Mouse (Mus musculus) ovary, postnatal 14 days (tissue): ENCODE measurements around the gene Gpr156.
"Not testable (repeated sequence)": the region's sequence is repeated elsewhere in the genome, so short reads cannot be mapped to it uniquely, and the experiment has no call there.

Source experiments
- DNase-seq: peaks from one replicate; pipeline ENCODE4 v3.0.0; 2022; ENCODE audit warnings: low spot score

The Gpr156 gene

GRCm38 (mm10) chr16:37956751-37957150 lies 40.5 kb downstream of the Gpr156 start:
- DNase-seq: no peak

DNA sequence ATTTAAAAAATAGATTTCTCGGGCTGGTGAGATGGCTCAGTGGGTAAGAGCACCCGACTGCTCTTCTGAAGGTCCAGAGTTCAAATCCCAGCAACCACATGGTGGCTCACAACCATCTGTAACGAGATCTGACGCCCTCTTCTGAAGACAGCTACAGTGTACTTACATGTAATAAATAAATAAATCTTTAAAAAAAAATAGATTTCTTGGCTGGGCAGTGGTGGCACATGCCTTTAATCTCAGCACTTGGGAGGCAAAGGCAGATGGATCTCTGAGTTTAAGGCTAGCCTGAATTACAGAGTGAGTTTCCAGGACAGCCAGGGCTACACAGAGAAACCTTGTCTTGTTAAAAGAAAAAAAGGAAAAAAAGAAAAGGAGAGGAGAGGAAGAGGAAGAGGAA lies 46.4 kb downstream of the Gpr156 start:
- DNase-seq: not testable (repeated sequence)

- no peak for DNase-seq
Observed at GRCm38 (mm10) chr16:37963331-37964281, 47.3 kb downstream of the Gpr156 start.

GRCm38 (mm10) chr16:37964380-37965070 lies 48.2 kb downstream of the Gpr156 start:
- no peak for DNase-seq

DNA sequence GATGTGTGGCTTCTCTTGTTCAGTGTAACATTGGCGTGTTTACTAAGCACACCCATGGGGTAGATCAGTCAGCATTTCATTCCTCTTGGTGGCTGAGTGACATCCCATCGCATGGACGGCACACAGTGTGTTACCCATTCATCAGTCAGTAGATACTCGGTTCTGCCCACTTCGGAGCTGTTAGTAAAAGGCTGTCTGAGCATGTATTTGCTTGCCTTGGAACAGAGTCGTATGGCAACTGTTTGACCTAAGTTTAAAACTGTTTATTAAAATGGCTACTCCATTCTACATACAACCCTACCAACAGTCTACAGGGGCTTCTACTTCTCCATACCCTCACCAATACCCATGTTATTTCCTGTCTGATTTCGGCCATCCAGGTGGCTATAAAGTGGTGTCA lies 50.6 kb downstream of the Gpr156 start:
- no peak for DNase-seq

- DNase-seq: no peak
Observed at GRCm38 (mm10) chr16:37967415-37967814, 51.1 kb downstream of the Gpr156 start.

DNA sequence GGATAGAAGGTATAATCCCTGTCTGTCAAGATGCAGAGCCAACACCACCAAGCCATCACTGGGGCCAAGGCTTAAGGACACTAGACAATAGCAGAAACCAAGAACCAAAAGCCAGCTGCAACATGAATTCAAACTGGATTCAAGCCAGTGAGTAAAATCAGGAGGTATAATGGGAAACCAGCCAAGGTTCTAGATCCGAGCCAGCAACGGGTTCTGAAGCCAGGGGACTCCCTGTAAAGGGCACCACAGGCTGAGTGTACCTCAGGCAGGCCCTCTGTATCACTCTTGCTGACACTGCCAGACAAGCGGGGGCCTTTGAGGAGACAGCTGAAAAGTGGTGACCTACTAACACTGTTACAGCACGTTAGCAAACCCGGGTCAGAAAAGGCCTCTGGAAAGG lies 55.2 kb downstream of the Gpr156 start:
- no peak for DNase-seq

DNA sequence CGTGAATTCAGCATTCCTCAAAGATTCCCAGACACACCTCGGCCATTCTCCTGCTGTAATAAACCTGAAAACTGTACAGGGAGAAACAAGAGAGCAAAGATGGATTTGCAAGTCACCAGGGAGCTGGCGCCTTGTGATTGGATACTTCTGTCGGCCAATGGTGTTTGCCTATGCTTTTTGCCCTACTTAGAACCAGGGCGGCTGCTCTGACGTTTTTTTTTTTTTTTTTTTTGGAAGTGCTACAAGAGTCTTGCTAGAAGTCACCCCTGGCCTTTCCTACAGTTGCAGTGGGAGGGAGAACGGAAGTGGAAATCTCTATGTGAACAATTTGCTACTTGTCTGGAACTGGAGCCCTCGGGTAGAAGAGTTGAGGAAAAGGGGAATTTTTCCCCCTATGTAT lies 56.1 kb downstream of the Gpr156 start:
- no peak for DNase-seq

- DNase-seq: not testable (repeated sequence)
Observed at GRCm38 (mm10) chr16:37973239-37973638, 56.9 kb downstream of the Gpr156 start.

DNA sequence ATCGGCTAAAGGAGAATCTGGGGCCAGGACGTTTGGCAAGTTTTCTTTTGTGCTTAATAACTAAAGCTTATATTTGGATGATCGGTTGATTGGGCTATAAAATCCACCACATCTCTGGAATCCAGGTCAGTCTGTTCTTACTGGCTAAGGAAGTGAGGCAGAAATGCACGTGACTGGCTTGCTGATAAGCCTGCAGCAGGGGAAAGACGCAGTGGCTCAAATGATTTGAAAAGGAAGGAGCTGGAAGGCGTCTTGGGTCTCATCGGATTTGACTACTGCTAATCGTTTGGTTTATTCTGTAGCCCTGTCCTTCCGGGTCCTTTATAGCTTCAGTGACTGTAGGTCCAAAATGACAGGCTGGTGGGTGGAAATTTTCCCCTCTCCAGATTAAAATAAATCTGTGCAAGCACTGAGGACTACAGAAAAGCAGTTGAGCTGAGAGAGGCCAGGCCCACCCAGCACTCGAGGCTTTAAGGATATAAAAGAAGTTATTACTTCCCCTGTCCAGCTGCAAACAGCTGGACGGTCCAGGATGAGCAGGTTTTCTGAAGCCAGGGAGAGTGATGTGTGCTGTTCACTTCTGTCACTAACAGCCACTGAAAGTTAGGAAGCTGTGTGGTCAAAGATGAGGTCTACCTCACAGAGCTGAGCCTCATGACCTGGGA lies 57.7 kb downstream of the Gpr156 start:
- no peak for DNase-seq

- DNase-seq: peak; percentile 28
Observed at GRCm38 (mm10) chr16:37974520-37975340, 58.4 kb downstream of the Gpr156 start.

DNA sequence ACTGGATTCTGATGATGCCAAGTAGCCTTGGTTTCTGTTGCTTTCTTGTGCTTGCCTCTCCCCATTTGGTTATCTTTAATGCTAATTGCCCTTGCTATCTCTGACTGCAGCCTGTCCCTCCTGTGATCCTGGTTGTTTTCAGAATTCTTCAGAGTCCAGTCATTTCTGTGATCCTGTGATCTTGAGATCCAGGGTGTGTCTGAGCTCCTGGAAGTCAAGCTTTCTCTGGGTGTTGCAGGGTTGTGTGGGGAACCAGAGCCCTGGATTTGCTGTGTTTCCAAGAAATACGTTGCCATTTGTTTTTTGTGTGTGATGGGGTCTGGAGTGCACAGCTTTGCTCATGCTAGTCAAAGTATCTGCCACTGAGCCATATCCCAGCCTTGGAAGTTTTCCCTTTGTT lies 65.6 kb downstream of the Gpr156 start:
- DNase-seq: no peak

DNA sequence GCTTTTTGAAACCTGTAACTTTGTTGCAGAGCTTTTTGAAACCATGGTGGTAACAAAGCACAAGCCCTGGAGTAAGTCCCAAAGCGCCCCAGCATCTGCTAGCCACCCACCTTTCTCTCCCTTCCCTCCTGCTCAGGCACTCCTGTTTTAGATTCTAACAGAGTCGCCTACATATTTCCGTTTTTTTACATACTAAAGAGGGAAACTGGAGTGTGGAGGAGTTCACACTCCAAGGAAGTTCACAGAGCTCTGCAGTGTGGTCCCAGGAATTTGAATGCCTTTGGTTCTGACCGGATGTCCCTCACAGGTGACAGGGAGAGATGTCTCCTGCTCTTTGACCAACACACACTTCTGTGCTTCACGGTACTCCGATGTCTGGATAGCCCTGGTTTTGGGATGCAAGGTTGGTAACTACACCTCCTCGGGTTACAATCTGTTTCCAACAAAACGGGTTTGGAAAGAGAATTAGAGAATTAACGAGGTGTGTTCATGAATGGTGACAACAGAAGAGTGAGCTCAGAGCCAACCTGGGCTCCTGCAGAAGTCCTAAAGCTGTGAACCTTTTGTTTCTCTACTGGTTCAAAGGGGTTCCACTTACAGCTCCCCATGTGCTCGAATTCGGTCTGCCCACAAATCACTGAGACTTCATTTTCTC lies 72.0 kb downstream of the Gpr156 start:
- DNase-seq: no peak

DNA sequence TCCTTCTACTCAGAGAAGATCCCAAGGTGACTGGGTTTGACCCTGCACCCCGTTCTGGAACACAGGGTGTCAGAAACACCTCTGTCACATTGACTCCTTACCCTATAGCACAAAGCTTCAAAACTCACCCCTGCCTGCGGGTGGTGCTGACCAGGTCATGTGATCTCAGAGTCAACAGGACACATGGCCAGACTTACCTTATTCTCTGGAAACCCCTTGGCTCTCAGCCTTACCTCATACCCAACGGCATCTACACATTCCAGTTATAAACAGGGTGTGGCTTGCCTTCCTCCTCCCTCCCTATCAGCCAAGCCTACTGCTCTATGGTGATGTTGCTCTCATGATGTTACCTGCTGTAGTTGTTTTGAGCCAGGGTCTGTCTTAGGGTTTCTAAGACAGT lies 73.5 kb downstream of the Gpr156 start:
- no peak for DNase-seq

DNA sequence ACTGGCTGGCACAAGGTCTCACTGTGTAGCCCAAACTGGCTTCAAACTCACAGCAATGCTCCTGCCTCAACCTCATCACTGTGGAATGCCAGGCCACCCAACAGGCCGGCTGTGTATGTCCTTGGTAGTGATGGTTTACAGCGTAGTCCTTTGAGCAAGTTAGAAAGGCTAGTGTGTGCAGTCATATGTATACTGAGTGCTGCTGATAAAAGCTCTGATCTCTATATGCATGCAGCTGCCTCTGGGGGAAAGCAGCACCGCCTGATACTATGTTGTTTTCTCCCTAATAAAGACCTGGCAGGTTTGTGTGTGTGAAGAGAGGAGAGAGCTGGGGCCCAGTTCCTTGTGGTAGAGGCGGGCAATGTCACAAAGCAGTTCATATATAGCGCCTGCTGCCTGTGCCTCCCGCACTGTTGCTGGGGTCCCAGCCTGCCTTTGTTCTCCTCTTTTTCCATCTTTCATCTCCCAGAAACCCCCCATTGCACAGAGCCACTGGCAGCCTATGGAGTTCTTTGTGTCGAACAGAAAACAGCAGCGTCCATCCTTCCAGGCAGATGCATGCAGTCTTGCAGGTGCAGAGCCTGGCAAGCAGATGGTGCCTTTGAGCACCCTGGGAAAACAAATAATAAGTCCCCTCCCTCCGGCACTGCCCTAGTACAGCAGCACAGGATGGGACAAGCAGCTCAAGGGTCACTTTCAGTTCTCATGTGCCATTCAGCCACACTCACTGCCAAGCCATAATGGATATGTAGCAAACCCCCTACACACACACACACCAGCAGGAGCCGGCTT lies 74.5 kb downstream of the Gpr156 start:
- no peak for DNase-seq

DNA sequence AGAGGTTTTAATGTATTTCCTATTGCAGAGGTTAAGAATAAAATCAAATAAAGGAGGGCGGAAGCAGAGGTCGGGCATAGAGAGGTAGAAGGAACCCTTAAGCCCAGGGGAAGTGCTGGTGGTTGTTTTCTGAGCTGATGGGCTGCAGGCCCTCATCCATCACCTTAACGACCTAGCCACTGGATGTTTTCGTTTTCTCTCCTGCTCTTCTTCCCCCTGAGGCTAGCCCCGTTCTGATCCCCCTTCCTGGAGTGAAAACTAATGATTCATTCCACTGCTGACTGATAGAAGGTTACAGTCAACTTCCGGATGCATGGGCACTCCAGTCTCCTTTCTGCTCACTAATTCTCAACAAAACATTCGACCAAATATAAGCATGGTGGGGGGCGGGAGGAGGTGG lies 76.5 kb downstream of the Gpr156 start:
- DNase-seq: no peak

GRCm38 (mm10) chr16:37994647-37995046 lies 78.4 kb downstream of the Gpr156 start:
- peak; percentile 59 for DNase-seq

GRCm38 (mm10) chr16:37997771-37998170 lies 81.5 kb downstream of the Gpr156 start:
- no peak for DNase-seq

GRCm38 (mm10) chr16:37999762-38000161 lies 83.5 kb downstream of the Gpr156 start:
- DNase-seq: no peak

DNA sequence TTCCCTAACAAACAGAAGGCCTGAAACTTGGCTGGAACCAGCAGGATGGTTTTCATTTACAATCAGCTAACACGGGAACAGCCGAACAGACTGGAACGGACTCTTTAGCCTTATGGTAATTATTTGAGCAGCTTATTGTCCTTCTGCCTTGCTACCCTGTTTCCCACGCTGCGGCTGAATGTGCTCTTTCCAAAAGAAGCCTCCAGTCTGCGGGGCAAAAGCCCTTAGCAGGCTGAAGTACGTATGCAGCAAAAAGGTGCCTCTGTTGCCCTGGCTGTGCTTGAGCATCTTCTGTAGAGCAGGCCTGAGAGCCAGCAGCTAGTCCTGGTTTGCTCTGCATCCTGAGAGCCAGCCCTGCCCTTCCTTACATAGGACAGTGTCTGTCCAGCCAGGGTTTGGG lies 83.9 kb downstream of the Gpr156 start:
- DNase-seq: no peak
